Mouse (Mus musculus) neural tube, embryonic 12.5 days (tissue): ENCODE measurements around the gene 1700047I17Rik2. TPM values are rescaled to one million over a fixed set of nuclear protein-coding genes. Genes with fewer than 3 reads are reported as not detected.
"Not testable (repeated sequence)": the region's sequence is repeated elsewhere in the genome, so short reads cannot be mapped to it uniquely, and the experiment has no call there.

Experiments used
- ATAC-seq: fragments of 200-750 bp; cut with Nextera tagmentation; 2 replicates; pipeline ENCODE4 v1.8.0; 2017; ENCODE audit warnings: low read depth, mild to moderate bottlenecking, moderate TSS enrichment, moderate library complexity; ENCODE audit not compliant: low FRiP score
- H3K27ac ChIP-seq: fragments of 300-500 bp; sonication (generic); 2 replicates; pipeline ENCODE4 v1.5.1; 2016
- H3K27me3 ChIP-seq: fragments of 300-500 bp; sonication (generic); replicated peaks from 2 replicates; pipeline ENCODE4 v1.6.1; 2016; ENCODE audit warnings: mild to moderate bottlenecking
- H3K36me3 ChIP-seq: fragments of 300-500 bp; sonication (generic); 2 replicates; pipeline ENCODE4 v1.6.1; 2016; ENCODE audit warnings: mild to moderate bottlenecking
- H3K4me1 ChIP-seq: fragments of 300-500 bp; sonication (generic); 2 replicates; pipeline ENCODE4 v1.6.1; 2016
- H3K4me2 ChIP-seq: fragments of 300-500 bp; sonication (generic); replicated peaks from 2 replicates; pipeline ENCODE4 v1.6.1; 2016; ENCODE audit warnings: mild to moderate bottlenecking
- H3K4me3 ChIP-seq: fragments of 300-500 bp; sonication (generic); 2 replicates; pipeline ENCODE4 v1.5.1; 2016
- H3K9ac ChIP-seq: fragments of 300-500 bp; sonication (generic); 2 replicates; pipeline ENCODE4 v1.6.1; 2016; ENCODE audit warnings: mild to moderate bottlenecking
- H3K9me3 ChIP-seq: fragments of 300-500 bp; sonication (generic); 2 replicates; pipeline ENCODE4 v1.6.1; 2016; ENCODE audit warnings: mild to moderate bottlenecking
- WGBS: fragments of 180-500 bp; shearing (Covaris S2); methylation state at CpG from one replicate; pipeline ENCODE4 v1.1.7; 2016; 5-methylcytosine and 5-hydroxymethylcytosine counted together
- polyA plus RNA-seq: library from polyadenylated mRNA; unstranded; fragments of >200 nt; fragmentation: Nextera tagmentation; extraction: Ambion mirVana; gene quantifications from 2 replicates; pipeline ENCODE4 v1.2.1, GENCODE M21; 2016

1700047I17Rik2 gene
- polyA plus RNA-seq, 1 experiment from 2014 or later = not detected

DNA sequence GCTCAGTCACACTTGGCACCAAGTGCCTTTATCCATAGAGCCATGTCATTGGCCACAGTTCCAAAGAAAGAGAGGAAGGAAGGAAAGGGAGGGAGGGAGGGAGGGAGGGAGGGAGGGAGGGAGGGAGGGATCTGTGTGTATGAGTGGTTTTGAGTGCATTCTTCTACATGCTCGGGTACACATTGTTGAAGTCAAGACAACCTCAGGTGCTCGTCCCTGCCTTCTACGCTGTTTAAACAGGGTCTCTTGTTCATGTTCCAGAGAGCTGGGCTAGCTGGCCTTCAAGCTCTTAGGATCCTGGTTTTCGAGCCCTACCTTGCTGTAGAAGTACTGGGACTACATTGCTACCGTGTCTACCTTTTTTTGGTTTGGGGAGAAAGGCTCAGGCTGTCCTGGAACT, 64.0 kb downstream of the 1700047I17Rik2 start:
- H3K9ac ChIP-seq, H3K36me3 ChIP-seq, H3K27me3 ChIP-seq, H3K4me3 ChIP-seq, H3K4me1 ChIP-seq, H3K9me3 ChIP-seq, H3K4me2 ChIP-seq, ATAC-seq, H3K27ac ChIP-seq: not testable (repeated sequence)
- no CpG with 5 or more reads among the region's 5 CpGs for WGBS

Other genes with a start within 250 kb of the 1700047I17Rik2 start
- not detected in 2 replicates for gene Gm20403, start 213.1 kb upstream of the 1700047I17Rik2 start, polyA plus RNA-seq
- gene Baz1a, start 185.2 kb upstream of the 1700047I17Rik2 start, polyA plus RNA-seq = 28.6 and 33.5 TPM in 2 replicates
- gene 2700097O09Rik, start 119.5 kb upstream of the 1700047I17Rik2 start, polyA plus RNA-seq = 32.5 and 34.2 TPM in 2 replicates
- 157 and 175 TPM in 2 replicates for gene Srp54a, start 119.3 kb upstream of the 1700047I17Rik2 start, polyA plus RNA-seq
- gene Fam177a, start 75.1 kb upstream of the 1700047I17Rik2 start, polyA plus RNA-seq = 22.3 and 28.5 TPM in 2 replicates
- gene Srp54b, start 44.5 kb upstream of the 1700047I17Rik2 start, polyA plus RNA-seq = 58.2 and 65.5 TPM in 2 replicates
- gene Srp54c, start 30.6 kb downstream of the 1700047I17Rik2 start, polyA plus RNA-seq = 70.2 and 81.4 TPM in 2 replicates
- gene 1110008L16Rik, start 100.0 kb downstream of the 1700047I17Rik2 start, polyA plus RNA-seq = 10.0 and 12.5 TPM in 2 replicates
- gene Ppp2r3c, start 103.4 kb downstream of the 1700047I17Rik2 start, polyA plus RNA-seq = 29.6 and 30.5 TPM in 2 replicates
- 417 and 431 TPM in 2 replicates for gene Psma6, start 184.6 kb downstream of the 1700047I17Rik2 start, polyA plus RNA-seq